Mouse (Mus musculus) forebrain, embryonic 13.5 days (tissue): Measurements from ENCODE around the gene Utrn. TPM values are rescaled to one million over a fixed set of nuclear protein-coding genes. Genes with fewer than 3 reads are reported as not detected.

ENCODE experiments used
- ATAC-seq: fragments of 200-750 bp; cut with Nextera tagmentation; 2 replicates; pipeline ENCODE4 v1.8.0; 2017
- H3K27ac ChIP-seq: fragments of 300-500 bp; sonication (generic); 2 replicates; pipeline ENCODE4 v1.5.1; 2015; ENCODE audit warnings: inconsistent platforms, mild to moderate bottlenecking, moderate library complexity
- H3K27me3 ChIP-seq: fragments of 300-500 bp; sonication (generic); 2 replicates; pipeline ENCODE4 v1.6.1; 2015; ENCODE audit warnings: mild to moderate bottlenecking, inconsistent platforms
- H3K36me3 ChIP-seq: fragments of 300-500 bp; sonication (generic); 2 replicates; pipeline ENCODE4 v1.6.1; 2015; ENCODE audit warnings: mild to moderate bottlenecking, inconsistent platforms; ENCODE audit not compliant: poor library complexity, severe bottlenecking
- H3K4me1 ChIP-seq: fragments of 300-500 bp; sonication (generic); 2 replicates; pipeline ENCODE4 v1.6.1; 2015; ENCODE audit warnings: inconsistent platforms
- H3K4me2 ChIP-seq: fragments of 300-500 bp; sonication (generic); 2 replicates; pipeline ENCODE4 v1.6.1; 2015; ENCODE audit warnings: inconsistent platforms, mild to moderate bottlenecking, moderate library complexity
- H3K4me3 ChIP-seq: fragments of 300-500 bp; sonication (generic); 2 replicates; pipeline ENCODE4 v1.5.1; 2015; ENCODE audit warnings: mild to moderate bottlenecking, inconsistent platforms
- H3K9ac ChIP-seq: fragments of 300-500 bp; sonication (generic); 2 replicates; pipeline ENCODE4 v1.6.1; 2015; ENCODE audit warnings: mild to moderate bottlenecking, inconsistent platforms
- H3K9me3 ChIP-seq: fragments of 300-500 bp; sonication (generic); replicated peaks from 2 replicates; pipeline ENCODE4 v1.6.1; 2016; ENCODE audit warnings: inconsistent platforms
- WGBS: fragments of 180-500 bp; shearing (Covaris S2); methylation state at CpG from one replicate; pipeline ENCODE4 v1.1.7; 2015; 5-methylcytosine and 5-hydroxymethylcytosine counted together
- polyA plus RNA-seq: library from polyadenylated mRNA; unstranded; fragments of >200 nt; fragmentation: Nextera tagmentation; extraction: Ambion mirVana; gene quantifications from 2 replicates; pipeline ENCODE4 v1.2.1, GENCODE M21; 2015

Gene Utrn
- polyA plus RNA-seq, 1 experiment from 2014 or later = 18.7 TPM

- H3K4me2 ChIP-seq = no peak overlapping the region
- no peaks in the 10 kb centered on the region for H3K4me1 ChIP-seq
- no peak overlapping the region for H3K9ac ChIP-seq
- no peak overlapping the region for H3K4me3 ChIP-seq
- H3K27ac ChIP-seq = no peak overlapping the region
- no peaks in the 10 kb centered on the region for H3K9me3 ChIP-seq
- no peaks in the 10 kb centered on the region for H3K27me3 ChIP-seq
- ATAC-seq = no peak
- 98% methylated on average over 3 of the region's 3 CpGs for WGBS
- H3K36me3 ChIP-seq = no peaks in the 10 kb centered on the region
Measured at GRCm38 (mm10) chr10:12893339-12893738, 24.2 kb upstream of the Utrn start.

- Histone ChIP-seq H3K9me3 (no peaks in the 10 kb centered on the region), H3K4me1 (no peaks in the 10 kb centered on the region), H3K9ac (no peak overlapping the region), H3K4me2 (no peak overlapping the region), H3K36me3 (no peaks in the 10 kb centered on the region), H3K4me3 (no peak overlapping the region), H3K27me3 (no peaks in the 10 kb centered on the region), H3K27ac (no peak overlapping the region)
- WGBS = 79% methylated on average over 13 of the region's 13 CpGs
- no peak for ATAC-seq
Measured at GRCm38 (mm10) chr10:12888373-12888772, 19.2 kb upstream of the Utrn start.

- WGBS = 59% methylated on average over 2 of the region's 2 CpGs
- Histone ChIP-seq H3K27ac (no peak overlapping the region), H3K4me1 (no peaks in the 10 kb centered on the region), H3K4me2 (no peak overlapping the region), H3K36me3 (no peaks in the 10 kb centered on the region), H3K27me3 (no peaks in the 10 kb centered on the region), H3K9ac (no peak overlapping the region), H3K9me3 (no peaks in the 10 kb centered on the region), H3K4me3 (no peak overlapping the region)
- no peak for ATAC-seq
Measured at GRCm38 (mm10) chr10:12887792-12888191, 18.6 kb upstream of the Utrn start.

- 76% methylated on average over 8 of the region's 8 CpGs for WGBS
- Histone ChIP-seq H3K27ac (no peak overlapping the region), H3K4me1 (0 out of 2 replicates have a peak, but pooled peaks cover 2% of the 10 kb centered on the region), H3K36me3 (no peaks in the 10 kb centered on the region), H3K27me3 (no peaks in the 10 kb centered on the region), H3K4me3 (no peak overlapping the region), H3K4me2 (no peak overlapping the region), H3K9me3 (no peaks in the 10 kb centered on the region), H3K9ac (no peak overlapping the region)
- ATAC-seq = no peak
Measured at GRCm38 (mm10) chr10:12884308-12884948, 15.3 kb upstream of the Utrn start.

GRCm38 (mm10) chr10:12881911-12882310 lies 12.7 kb upstream of the Utrn start:
- no peaks in the 10 kb centered on the region for H3K9me3 ChIP-seq
- no peak overlapping the region for H3K9ac ChIP-seq
- H3K4me2 ChIP-seq = no peak overlapping the region
- no peaks in the 10 kb centered on the region for H3K36me3 ChIP-seq
- WGBS = 65% methylated on average over 4 of the region's 4 CpGs
- no peak overlapping the region for H3K4me3 ChIP-seq
- H3K27me3 ChIP-seq = no peaks in the 10 kb centered on the region
- no peak overlapping the region for H3K27ac ChIP-seq
- no peak for ATAC-seq
- H3K4me1 ChIP-seq = peaks cover 11% of the 10 kb centered on the region; the same call in 1 of the 2 replicates

GRCm38 (mm10) chr10:12879313-12879695 lies 10.1 kb upstream of the Utrn start:
- H3K4me3 ChIP-seq = no peak overlapping the region
- peak; percentile 67 for ATAC-seq
- H3K36me3 ChIP-seq = no peaks in the 10 kb centered on the region
- no peaks in the 10 kb centered on the region for H3K9me3 ChIP-seq
- no peak overlapping the region for H3K9ac ChIP-seq
- no peaks in the 10 kb centered on the region for H3K27me3 ChIP-seq
- peaks cover 11% of the 10 kb centered on the region; the same call in 1 of the 2 replicates for H3K4me1 ChIP-seq
- no peak overlapping the region for H3K27ac ChIP-seq
- 2% methylated on average over 3 of the region's 3 CpGs for WGBS
- 0 out of 2 replicates have a peak overlapping the region, but pooled peaks have one; percentile 10 for H3K4me2 ChIP-seq

- peak; percentile 65; the same call in 1 of the 2 replicates for ATAC-seq
- WGBS = 3% methylated on average over 14 of the region's 14 CpGs
Measured at GRCm38 (mm10) chr10:12878661-12879312, 9.6 kb upstream of the Utrn start.

GRCm38 (mm10) chr10:12876426-12876825 lies 7.3 kb upstream of the Utrn start:
- no peak overlapping the region for H3K9ac ChIP-seq
- H3K4me3 ChIP-seq = no peak overlapping the region
- no peaks in the 10 kb centered on the region for H3K36me3 ChIP-seq
- 92% methylated on average over 3 of the region's 3 CpGs for WGBS
- H3K9me3 ChIP-seq = no peaks in the 10 kb centered on the region
- H3K27ac ChIP-seq = no peak overlapping the region
- no peak overlapping the region for H3K4me2 ChIP-seq
- H3K27me3 ChIP-seq = 0 out of 2 replicates have a peak, but pooled peaks cover 2% of the 10 kb centered on the region
- H3K4me1 ChIP-seq = peaks cover 11% of the 10 kb centered on the region; the same call in 1 of the 2 replicates
- ATAC-seq = no peak

More at GRCm38 (mm10) chr10:12878661-12879312, 9.6 kb upstream of the Utrn start:
- Histone ChIP-seq H3K27me3 (no peaks in the 10 kb centered on the region), H3K4me1 (peaks cover 11% of the 10 kb centered on the region; the same call in 1 of the 2 replicates), H3K4me3 (no peak overlapping the region), H3K4me2 (peak overlapping the region; percentile 13), H3K9me3 (no peaks in the 10 kb centered on the region), H3K36me3 (no peaks in the 10 kb centered on the region), H3K9ac (no peak overlapping the region), H3K27ac (no peak overlapping the region)

GRCm38 (mm10) chr10:12875410-12875809 lies 6.2 kb upstream of the Utrn start:
- no peak overlapping the region for H3K4me3 ChIP-seq
- no peaks in the 10 kb centered on the region for H3K9me3 ChIP-seq
- H3K27me3 ChIP-seq = 0 out of 2 replicates have a peak, but pooled peaks cover 2% of the 10 kb centered on the region
- no peak overlapping the region for H3K9ac ChIP-seq
- WGBS = 86% methylated on average over 4 of the region's 4 CpGs
- H3K4me1 ChIP-seq = peaks cover 11% of the 10 kb centered on the region; the same call in 1 of the 2 replicates
- H3K27ac ChIP-seq = no peak overlapping the region
- H3K36me3 ChIP-seq = no peaks in the 10 kb centered on the region
- H3K4me2 ChIP-seq = no peak overlapping the region
- no peak for ATAC-seq

GRCm38 (mm10) chr10:12874577-12875277 lies 5.6 kb upstream of the Utrn start:
- Histone ChIP-seq H3K4me2 (no peak overlapping the region), H3K27me3 (0 out of 2 replicates have a peak, but pooled peaks cover 2% of the 10 kb centered on the region), H3K9me3 (no peaks in the 10 kb centered on the region), H3K4me1 (peaks cover 11% of the 10 kb centered on the region; the same call in 1 of the 2 replicates), H3K36me3 (no peaks in the 10 kb centered on the region), H3K4me3 (no peak overlapping the region), H3K27ac (no peak overlapping the region), H3K9ac (no peak overlapping the region)
- ATAC-seq = no peak
- 80% methylated on average over 8 of the region's 8 CpGs for WGBS

- H3K4me2 ChIP-seq = peak overlapping the region; percentile 94
- peaks cover 22% of the 10 kb centered on the region for H3K4me1 ChIP-seq
- H3K9me3 ChIP-seq = no peaks in the 10 kb centered on the region
- ATAC-seq = no peak
- WGBS = 38% methylated on average over 1 of the region's 1 CpGs
- H3K27me3 ChIP-seq = 0 out of 2 replicates have a peak, but pooled peaks cover 2% of the 10 kb centered on the region
- H3K36me3 ChIP-seq = no peaks in the 10 kb centered on the region
- no peak overlapping the region for H3K9ac ChIP-seq
- no peak overlapping the region for H3K27ac ChIP-seq
- H3K4me3 ChIP-seq = 0 out of 2 replicates have a peak overlapping the region, but pooled peaks have one; percentile 72
Measured at GRCm38 (mm10) chr10:12869846-12870245, 681 bp upstream of the Utrn start.
